Mouse (Mus musculus) urinary bladder, postnatal 14 days (tissue): Measurements from ENCODE around the gene Samt4.
"Not testable (repeated sequence)": the region's sequence is repeated elsewhere in the genome, so short reads cannot be mapped to it uniquely, and the experiment has no call there.

Experiments used
- DNase-seq: peaks from one replicate; pipeline ENCODE4 v3.0.0; 2021; ENCODE audit warnings: low spot score

Gene Samt4

DNA sequence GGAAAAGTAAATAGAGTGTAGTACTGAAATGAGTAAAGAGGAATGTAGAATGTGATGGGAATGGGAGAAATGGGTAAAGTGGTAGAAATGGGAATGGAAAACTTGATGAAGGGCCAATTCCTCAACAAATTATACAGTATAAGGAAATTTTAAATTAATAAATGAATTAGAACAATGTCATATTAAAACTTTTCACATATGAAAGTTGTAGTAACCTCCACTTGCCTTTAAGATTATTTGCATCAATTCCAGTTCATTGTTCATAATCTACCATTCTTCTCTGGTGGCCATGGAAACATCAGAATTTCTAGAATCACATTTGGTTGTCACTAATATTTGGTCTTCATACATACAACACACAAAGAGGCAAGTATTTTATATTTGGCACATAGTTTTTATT is at the start of gene Samt4:
Gene Samt4 (plus strand): TSS at position 301 of the 400 bp plus-strand sequence.
- no peak for DNase-seq

DNA sequence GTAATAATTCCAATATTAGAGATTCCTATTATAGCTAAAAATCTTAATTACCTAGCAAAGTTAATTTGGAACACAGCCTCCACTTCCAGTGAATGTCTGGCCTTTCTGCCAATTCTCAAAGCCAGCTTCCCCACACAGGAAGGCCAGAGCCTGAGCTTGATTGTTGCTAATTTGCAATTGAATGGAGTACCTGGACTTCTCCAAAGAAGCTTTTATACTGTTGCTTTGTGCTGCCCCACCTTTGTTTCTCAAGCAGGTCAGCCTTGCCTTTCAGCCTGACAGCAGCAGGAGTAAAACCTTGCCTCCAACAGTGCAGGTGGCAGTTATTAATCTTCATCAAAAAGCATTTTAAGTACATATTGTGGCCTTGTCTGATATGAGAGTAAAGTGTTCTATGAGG is 38.1 kb upstream of the Samt4 start:
- not testable (repeated sequence) for DNase-seq

- not testable (repeated sequence) for DNase-seq
Observed at GRCm38 (mm10) chrX:154468386-154468785, 13.4 kb upstream of the Samt4 start.
